Mouse (Mus musculus) gastrocnemius, adult 18-20 months (tissue): ENCODE data around the gene Zbtb22. TPM values are rescaled to one million over a fixed set of nuclear protein-coding genes. Genes with fewer than 3 reads are reported as not detected.
A peak's percentile ranks its signal among the peaks of the same experiment; 100 is the strongest.
"Not testable (repeated sequence)": the region's sequence is repeated elsewhere in the genome, so short reads cannot be mapped to it uniquely, and the experiment has no call there.

Experiments
- DNase-seq: peaks from one replicate; pipeline ENCODE4 v3.0.0; 2021; ENCODE audit warnings: low spot score
- total RNA-seq, 2 experiments: library from RNA; stranded (reverse); gene quantifications; 2 replicates each; pipeline ENCODE4 v1.2.3; 2021

Zbtb22 gene
- total RNA-seq, 2 experiments from 2014 or later: 14.2 to 16.4 TPM

- not testable (repeated sequence) for DNase-seq
Measured at GRCm38 (mm10) chr17:33903911-33904651, 11.6 kb upstream of the Zbtb22 start.

GRCm38 (mm10) chr17:33904835-33905234 lies 10.9 kb upstream of the Zbtb22 start, which contains the start of gene Platr17:
TSS of gene Platr17 (plus strand) at chr17:33905135.
- not testable (repeated sequence) for DNase-seq

- no peak for DNase-seq
Measured at GRCm38 (mm10) chr17:33908331-33909076, 7.2 kb upstream of the Zbtb22 start.

GRCm38 (mm10) chr17:33909077-33909868 lies 6.4 kb upstream of the Zbtb22 start, which contains the start of gene Daxx:
TSS of gene Daxx (plus strand) at chr17:33909414.
- peak; percentile 98 for DNase-seq

- DNase-seq: no peak
Measured at GRCm38 (mm10) chr17:33909869-33910250, 5.8 kb upstream of the Zbtb22 start.

GRCm38 (mm10) chr17:33910346-33911051 lies 5.2 kb upstream of the Zbtb22 start:
- DNase-seq: no peak

- no peak for DNase-seq
Measured at GRCm38 (mm10) chr17:33911052-33911812, 4.5 kb upstream of the Zbtb22 start.

GRCm38 (mm10) chr17:33911813-33912414 lies 3.8 kb upstream of the Zbtb22 start:
- DNase-seq: no peak

- no peak for DNase-seq
Measured at GRCm38 (mm10) chr17:33913264-33913663, 2.4 kb upstream of the Zbtb22 start.

- DNase-seq: no peak
Measured at GRCm38 (mm10) chr17:33913905-33914304, 1.8 kb upstream of the Zbtb22 start.

- DNase-seq: no peak
Measured at GRCm38 (mm10) chr17:33914969-33915391, 724 bp upstream of the Zbtb22 start.

- peak; percentile 49 for DNase-seq
Measured at GRCm38 (mm10) chr17:33916294-33916693, 590 bp downstream of the Zbtb22 start.

GRCm38 (mm10) chr17:33916847-33917655 lies 1.3 kb downstream of the Zbtb22 start:
- no peak for DNase-seq

- no peak for DNase-seq
Measured at GRCm38 (mm10) chr17:33917656-33918292, 2.1 kb downstream of the Zbtb22 start.

- peak; percentile 55 for DNase-seq
Measured at GRCm38 (mm10) chr17:33918293-33919203, 2.8 kb downstream of the Zbtb22 start.

- DNase-seq: peak; percentile 84
Measured at GRCm38 (mm10) chr17:33919351-33920281, 3.9 kb downstream of the Zbtb22 start.
